Mouse (Mus musculus) frontal cortex, postnatal 14 days (tissue): ENCODE measurements around the gene Msi1.
"Not testable (repeated sequence)": the region's sequence is repeated elsewhere in the genome, so short reads cannot be mapped to it uniquely, and the experiment has no call there.

ENCODE experiments used
- DNase-seq, 2 experiments: peaks; one replicate each; pipeline ENCODE4 v3.0.0; 2022; ENCODE audit warnings: low spot score in 2 of 2

Msi1 gene

GRCm38 (mm10) chr5:115434280-115434852 is 5.0 kb downstream of the Msi1 start:
- DNase-seq, result no peak

- DNase-seq, result no peak
Measured at GRCm38 (mm10) chr5:115434853-115435754, 5.7 kb downstream of the Msi1 start.

- DNase-seq, result no peak
Measured at GRCm38 (mm10) chr5:115435755-115436379, 6.5 kb downstream of the Msi1 start.

GRCm38 (mm10) chr5:115436421-115437124 is 7.2 kb downstream of the Msi1 start:
- DNase-seq, result peak; percentile 84 to 89

- DNase-seq, result no peak
Measured at GRCm38 (mm10) chr5:115437242-115437944, 8.0 kb downstream of the Msi1 start.

GRCm38 (mm10) chr5:115437945-115438315 is 8.5 kb downstream of the Msi1 start:
- DNase-seq, result no peak

GRCm38 (mm10) chr5:115438667-115439066 is 9.3 kb downstream of the Msi1 start:
- DNase-seq, result no peak

GRCm38 (mm10) chr5:115441205-115441849 is 11.9 kb downstream of the Msi1 start:
- peak; percentile 60 to 84 for DNase-seq

GRCm38 (mm10) chr5:115442663-115443062 is 13.3 kb downstream of the Msi1 start:
- DNase-seq, result not testable (repeated sequence)

- DNase-seq, result no peak
Measured at GRCm38 (mm10) chr5:115444130-115444529, 14.7 kb downstream of the Msi1 start.

GRCm38 (mm10) chr5:115447108-115447507 is 17.7 kb downstream of the Msi1 start:
- DNase-seq, result no peak

- DNase-seq, result no peak
Measured at GRCm38 (mm10) chr5:115449247-115449646, 19.8 kb downstream of the Msi1 start.

- DNase-seq, result no peak
Measured at GRCm38 (mm10) chr5:115450410-115451317, 21.3 kb downstream of the Msi1 start.

GRCm38 (mm10) chr5:115454422-115455090 is 25.2 kb downstream of the Msi1 start:
- DNase-seq, result no peak

GRCm38 (mm10) chr5:115455838-115456237 is 26.4 kb downstream of the Msi1 start:
- DNase-seq, result no peak

GRCm38 (mm10) chr5:115458918-115459317 is 29.5 kb downstream of the Msi1 start:
- DNase-seq, result no peak

GRCm38 (mm10) chr5:115464408-115465115 is 35.2 kb downstream of the Msi1 start:
- DNase-seq, result no peak

GRCm38 (mm10) chr5:115465642-115466420 is 36.4 kb downstream of the Msi1 start, which contains the start of gene Pla2g1b:
Pla2g1b (plus strand) TSS chr5:115466262.
- DNase-seq, result no peak
